Mouse (Mus musculus): Measurements from ENCODE around the gene Gpr107. TPM values are rescaled to one million over a fixed set of nuclear protein-coding genes. Genes with fewer than 3 reads are reported as not detected.

Gene Gpr107
- 5.4 and 8.9 TPM in 2 replicates for polyA plus RNA-seq (2021; fragmentation: Nextera tagmentation)
- long read RNA-seq, experiment 1, full-length matches to known transcripts: 10 of 22 reads
- long read RNA-seq, experiment 1, partial matches to known transcripts: 2 of 22 reads
- long read RNA-seq, experiment 1, other reads (novel, unspliced or antisense): 10 of 22 reads
- long read RNA-seq, experiment 2, full-length matches to known transcripts: 107 of 132 reads
- long read RNA-seq, experiment 2, partial matches to known transcripts: 10 of 132 reads
- long read RNA-seq, experiment 2, other reads (novel, unspliced or antisense): 15 of 132 reads

DNA sequence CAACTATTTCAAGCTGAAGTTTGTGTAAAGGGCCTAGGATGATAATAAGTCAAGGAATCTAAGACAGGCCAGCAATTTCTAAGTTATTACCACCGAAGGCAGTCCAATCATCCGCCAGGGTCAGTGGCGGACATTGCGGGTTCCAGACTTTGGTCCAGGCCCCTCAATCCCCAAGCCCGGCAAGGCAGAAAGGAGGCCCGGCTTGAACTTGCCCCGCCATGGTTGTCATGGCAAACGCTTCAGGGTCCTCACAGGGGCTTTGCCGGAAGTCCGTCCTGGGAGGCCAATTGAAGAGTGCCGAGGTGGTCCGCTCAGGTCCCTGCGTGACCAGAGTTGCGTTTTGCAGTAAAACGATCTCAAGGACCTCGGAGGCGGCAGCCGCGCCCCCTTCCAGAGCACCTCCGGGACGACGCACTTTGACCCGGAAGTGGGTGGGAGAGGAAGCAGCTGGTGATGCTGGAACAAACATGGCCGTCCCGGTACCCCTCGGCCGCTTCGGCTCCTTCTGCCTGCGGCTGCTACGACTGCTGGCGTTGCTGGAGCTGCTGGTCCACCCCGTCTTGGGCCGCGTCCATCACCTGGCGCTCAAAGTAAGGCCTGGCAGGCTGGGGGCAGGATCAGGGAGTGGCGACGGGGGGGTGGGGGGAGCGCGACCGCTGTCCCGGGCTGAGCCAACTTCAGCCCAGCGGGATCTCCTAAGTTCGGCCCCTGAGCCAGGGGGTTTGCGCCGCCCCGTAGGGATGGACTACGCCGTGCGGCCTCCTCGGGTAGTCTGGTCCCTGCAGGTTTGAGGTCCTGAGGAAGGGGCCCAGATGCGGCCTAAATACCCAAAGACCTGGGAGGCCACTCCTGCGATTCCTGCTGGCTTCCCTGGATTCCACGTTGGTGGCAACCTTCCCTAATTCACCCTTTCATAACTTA is at the start of gene Gpr107:
TSS of gene Gpr107 (plus strand) at position 425 of the 921 bp plus-strand sequence.

DNA sequence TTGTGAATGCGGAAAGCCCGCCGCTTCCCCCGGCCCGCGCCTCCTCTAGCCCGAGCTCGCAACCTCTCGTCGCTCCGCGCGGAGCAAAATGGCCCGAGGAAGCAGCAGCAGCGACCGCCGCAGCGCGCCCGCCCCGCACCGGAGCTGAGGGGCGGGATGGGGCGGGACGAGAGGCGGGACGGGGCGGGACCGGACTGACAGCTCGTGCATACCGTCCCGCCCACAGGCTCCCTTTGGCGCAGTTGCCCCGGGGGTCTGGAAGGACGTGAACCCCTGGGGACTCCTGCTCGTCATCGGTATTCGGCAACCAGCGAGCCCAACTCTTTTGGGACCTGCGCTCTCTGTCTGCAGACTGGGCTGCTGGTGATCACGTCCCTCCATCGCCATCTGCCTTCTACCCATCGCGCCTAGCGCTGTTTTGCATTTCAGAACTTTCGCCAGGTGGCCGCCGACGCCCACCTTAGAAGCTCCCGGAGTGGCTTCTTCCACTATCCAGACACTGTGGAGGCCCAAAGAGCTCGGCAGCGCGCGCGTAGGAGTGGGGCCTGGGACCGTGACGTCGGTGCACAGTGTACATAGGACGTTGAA is 10.2 kb upstream of the Gpr107 start, which contains the start of gene Fnbp1:
TSS of gene Fnbp1 (minus strand) at position 142 of the 588 bp plus-strand sequence.

DNA sequence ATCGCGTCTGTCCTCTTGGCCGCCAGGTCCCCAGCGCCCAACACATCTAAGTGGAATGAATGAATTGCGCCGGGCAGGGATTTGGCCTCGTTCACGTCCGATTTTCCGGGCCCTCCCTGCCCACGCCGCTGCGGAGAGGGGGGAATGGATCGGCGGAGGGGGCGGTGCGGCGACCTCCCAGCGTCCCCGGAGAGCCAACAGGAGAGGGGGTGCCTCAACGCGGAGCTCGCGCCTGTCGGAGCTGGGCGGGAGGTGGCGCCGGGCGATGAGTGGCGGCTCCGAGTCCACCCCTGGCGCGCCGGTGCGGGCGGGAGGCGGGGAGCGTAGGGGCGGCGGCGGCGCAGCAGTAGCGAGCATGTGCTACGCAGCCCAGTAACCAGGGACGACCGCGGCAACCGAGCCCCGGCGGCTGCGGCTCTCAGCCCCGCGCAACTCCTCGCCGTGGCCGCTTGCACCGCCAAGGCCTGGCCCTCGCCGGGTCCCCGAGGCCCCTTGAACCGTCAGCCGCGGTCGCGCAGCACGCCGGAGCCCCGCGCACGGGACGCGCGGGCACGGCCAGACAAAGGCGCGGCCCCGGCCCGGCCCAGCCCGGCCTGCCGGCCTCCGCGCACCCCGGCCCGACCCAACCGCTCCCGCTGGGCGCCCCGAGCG is 93.5 kb downstream of the Gpr107 start, which contains the start of gene Ncs1:
TSS of gene Ncs1 (plus strand) at position 333 of the 651 bp plus-strand sequence.

Other genes with a start within 250 kb of the Gpr107 start
- gene Ptges, start 222.5 kb upstream of the Gpr107 start, polyA plus RNA-seq (2021; fragmentation: Nextera tagmentation): 1.7 and 2.3 TPM in 2 replicates
- gene Tor1b, start 199.4 kb upstream of the Gpr107 start, polyA plus RNA-seq (2021; fragmentation: Nextera tagmentation): 26.2 and 28.7 TPM in 2 replicates
- gene Tor1a, start 184.4 kb upstream of the Gpr107 start, polyA plus RNA-seq (2021; fragmentation: Nextera tagmentation): 82.1 and 84.8 TPM in 2 replicates
- gene BC005624, start 170.1 kb upstream of the Gpr107 start, polyA plus RNA-seq (2021; fragmentation: Nextera tagmentation): 73.5 and 81.5 TPM in 2 replicates
- 32.0 and 32.1 TPM in 2 replicates for gene Usp20, start 170.0 kb upstream of the Gpr107 start, polyA plus RNA-seq (2021; fragmentation: Nextera tagmentation)
- gene Fnbp1, start 10.3 kb upstream of the Gpr107 start, polyA plus RNA-seq (2021; fragmentation: Nextera tagmentation): 14.9 and 19.8 TPM in 2 replicates
- gene Ncs1, start 93.5 kb downstream of the Gpr107 start, polyA plus RNA-seq (2021; fragmentation: Nextera tagmentation): 370 and 675 TPM in 2 replicates
- 0.15 and 0.40 TPM in 2 replicates for gene Hmcn2, start 162.1 kb downstream of the Gpr107 start, polyA plus RNA-seq (2021; fragmentation: Nextera tagmentation)

Measured in layer of hippocampus, adult 6 months (tissue).